Mouse (Mus musculus): ENCODE results near the gene Rapgef1. TPM values are rescaled to one million over a fixed set of nuclear protein-coding genes. Genes with fewer than 3 reads are reported as not detected.

Rapgef1 gene
- total RNA-seq, 1 experiment = 48.5 TPM

DNA sequence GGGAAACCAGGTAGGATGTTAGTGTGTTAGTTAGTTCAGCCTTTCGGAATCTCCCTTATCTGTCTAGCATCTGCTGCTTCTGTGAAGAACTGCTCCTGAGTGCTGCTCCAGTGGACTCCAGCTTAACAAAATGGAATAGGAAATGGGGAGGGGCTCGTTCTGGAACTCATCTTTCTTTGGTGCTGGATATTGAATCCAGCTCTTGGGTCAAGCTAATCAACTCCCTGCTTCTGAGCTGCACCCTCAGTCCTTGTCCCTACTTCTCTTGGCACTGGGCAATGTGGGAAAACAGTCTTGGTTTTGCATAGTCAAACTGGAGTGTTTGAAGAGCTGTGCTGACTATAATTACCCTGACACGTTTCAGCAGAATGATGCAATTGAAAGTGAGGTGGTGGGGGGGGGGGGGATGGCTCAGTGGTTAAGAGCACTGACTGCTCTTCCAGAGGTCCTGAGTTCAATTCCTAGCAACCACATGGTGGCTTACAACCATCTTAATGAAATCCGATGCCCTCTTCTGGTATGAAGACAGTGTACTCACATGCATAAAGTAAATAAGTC is 25.6 kb downstream of the Rapgef1 start:
- peaks cover 13 to 23% of the 10 kb centered on the region in 2 experiments; a peak in 3 of 4 replicates for H3K4me1 ChIP-seq (ENCODE audit: control insufficient read depth in 2 of 2, insufficient read depth in 2 of 2, low read length in 2 of 2, poor library complexity in 1 of 2)
- in situ Hi-C loops (cut with MboI; ENCODE audit: low sequenced_read_pairs in 2 of 2, unreplicated experiment in 2 of 2) = no loop called here
- H3K4me3 ChIP-seq (ENCODE audit: insufficient read depth in 1 of 2, low read depth in 1 of 2, low read length in 2 of 2, poor library complexity in 1 of 2, severe bottlenecking in 1 of 2) = 0 out of 4 replicates have a peak overlapping the region, but pooled peaks of 1 of the 2 experiments have one; percentile 10
- DNase-seq (ENCODE audit: low read depth, low spot score) = no peak
- peaks cover 3% of the 10 kb centered on the region for H3K36me3 ChIP-seq (ENCODE audit: control insufficient read depth, insufficient read depth, low read length, poor library complexity, severe bottlenecking)
- no peak for TF ChIP-seq CHD2 (IDR thresholded peaks at IDR 0.05; ENCODE audit: low read depth, low read length)
- no peak overlapping the region; the same call in 1 of the 2 replicates for H3K9ac ChIP-seq (ENCODE audit: insufficient read depth, low read depth, low read length, poor library complexity, severe bottlenecking)
- H3K9me3 ChIP-seq (ENCODE audit: control insufficient read depth, insufficient read depth, low read depth, low read length) = no peaks in the 10 kb centered on the region
- peak overlapping the region; percentile 13; the same call in 1 of the 2 replicates for H3K27ac ChIP-seq (ENCODE audit: insufficient read depth, low read depth, low read length, poor library complexity, severe bottlenecking)

DNA sequence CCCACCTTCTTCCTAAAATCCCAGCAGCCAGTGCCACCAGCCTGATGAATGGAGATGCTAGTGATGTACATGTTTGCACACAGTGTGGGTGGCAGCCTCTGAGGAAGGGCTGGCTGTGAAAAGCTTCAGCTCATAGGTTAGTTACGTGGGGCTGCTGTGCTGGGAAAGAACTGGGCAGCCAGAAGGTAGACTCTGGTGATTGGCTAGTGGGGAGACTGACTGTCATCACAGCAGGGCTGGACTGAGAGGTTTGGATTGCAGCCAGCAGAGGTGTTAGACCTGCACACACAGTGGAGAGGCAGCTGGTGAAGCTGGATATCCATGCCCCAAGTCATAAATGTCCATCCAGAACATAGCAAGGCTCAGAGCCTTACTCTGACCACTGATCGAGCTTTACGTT is 27.1 kb downstream of the Rapgef1 start:
- in situ Hi-C loops (cut with MboI; ENCODE audit: low sequenced_read_pairs in 2 of 2, unreplicated experiment in 2 of 2) = no loop called here
- no peak overlapping the region for H3K4me3 ChIP-seq (ENCODE audit: insufficient read depth in 1 of 2, low read depth in 1 of 2, low read length in 2 of 2, poor library complexity in 1 of 2, severe bottlenecking in 1 of 2)
- H3K4me1 ChIP-seq (ENCODE audit: control insufficient read depth in 2 of 2, insufficient read depth in 2 of 2, low read length in 2 of 2, poor library complexity in 1 of 2) = peaks cover 13 to 18% of the 10 kb centered on the region in 2 experiments; a peak in 3 of 4 replicates
- H3K9ac ChIP-seq (ENCODE audit: insufficient read depth, low read depth, low read length, poor library complexity, severe bottlenecking) = no peak overlapping the region
- H3K9me3 ChIP-seq (ENCODE audit: control insufficient read depth, insufficient read depth, low read depth, low read length) = no peaks in the 10 kb centered on the region
- H3K27ac ChIP-seq (ENCODE audit: insufficient read depth, low read depth, low read length, poor library complexity, severe bottlenecking) = no peak overlapping the region
- DNase-seq (ENCODE audit: low read depth, low spot score) = no peak
- no peak for TF ChIP-seq MAFK (IDR thresholded peaks at IDR 0.05; ENCODE audit: insufficient read depth, low read depth, low read length)
- TF ChIP-seq HCFC1 (IDR thresholded peaks at IDR 0.05; ENCODE audit: borderline replicate concordance, insufficient read depth, low read length) = no peak
- TF ChIP-seq CHD2 (IDR thresholded peaks at IDR 0.05; ENCODE audit: low read depth, low read length) = no peak
- no peak for TF ChIP-seq ZNF384 (IDR thresholded peaks at IDR 0.05; ENCODE audit: low read depth, low read length)
- TF ChIP-seq ZC3H11A (IDR thresholded peaks at IDR 0.05; ENCODE audit: borderline replicate concordance, low read depth, low read length) = no peak
- peaks cover 3% of the 10 kb centered on the region for H3K36me3 ChIP-seq (ENCODE audit: control insufficient read depth, insufficient read depth, low read length, poor library complexity, severe bottlenecking)

DNA sequence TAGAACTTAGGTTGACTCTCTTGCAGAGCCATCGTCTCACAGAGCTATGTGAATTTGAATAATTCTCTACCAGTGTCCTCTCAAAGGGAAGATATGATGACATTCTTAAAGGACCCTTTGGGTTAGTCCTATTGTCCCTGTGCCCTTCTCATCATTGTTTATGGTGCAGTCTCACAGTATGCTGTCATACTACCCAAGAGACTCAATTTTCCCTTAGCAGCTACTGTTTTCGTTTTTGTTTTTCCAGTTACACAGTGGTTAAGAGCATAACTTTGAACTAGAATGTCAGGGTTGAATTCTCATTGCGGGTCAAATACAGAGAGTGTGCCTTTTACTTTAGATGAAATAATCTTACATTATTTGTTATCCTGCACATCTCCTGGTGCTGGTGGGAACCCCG is 27.6 kb downstream of the Rapgef1 start:
- in situ Hi-C loops (cut with MboI; ENCODE audit: low sequenced_read_pairs in 2 of 2, unreplicated experiment in 2 of 2) = no loop called here
- Histone ChIP-seq H3K9me3 (ENCODE audit: control insufficient read depth, insufficient read depth, low read depth, low read length) (no peaks in the 10 kb centered on the region), H3K27ac (ENCODE audit: insufficient read depth, low read depth, low read length, poor library complexity, severe bottlenecking) (no peak overlapping the region), H3K36me3 (ENCODE audit: control insufficient read depth, insufficient read depth, low read length, poor library complexity, severe bottlenecking) (peaks cover 3% of the 10 kb centered on the region), H3K9ac (ENCODE audit: insufficient read depth, low read depth, low read length, poor library complexity, severe bottlenecking) (no peak overlapping the region), H3K4me3 (ENCODE audit: insufficient read depth in 1 of 2, low read depth in 1 of 2, low read length in 2 of 2, poor library complexity in 1 of 2, severe bottlenecking in 1 of 2) (no peak overlapping the region), H3K4me1 (ENCODE audit: control insufficient read depth in 2 of 2, insufficient read depth in 2 of 2, low read length in 2 of 2, poor library complexity in 1 of 2) (peaks cover 13 to 16% of the 10 kb centered on the region in 2 experiments; a peak in 3 of 4 replicates)
- no peak for DNase-seq (ENCODE audit: low read depth, low spot score)
- no peak for TF ChIP-seq MAFK (IDR thresholded peaks at IDR 0.05; ENCODE audit: insufficient read depth, low read depth, low read length)
- TF ChIP-seq ZC3H11A (IDR thresholded peaks at IDR 0.05; ENCODE audit: borderline replicate concordance, low read depth, low read length) = no peak
- no peak for TF ChIP-seq HCFC1 (IDR thresholded peaks at IDR 0.05; ENCODE audit: borderline replicate concordance, insufficient read depth, low read length)
- no peak for TF ChIP-seq ZNF384 (IDR thresholded peaks at IDR 0.05; ENCODE audit: low read depth, low read length)
- no peak for TF ChIP-seq CHD2 (IDR thresholded peaks at IDR 0.05; ENCODE audit: low read depth, low read length)

DNA sequence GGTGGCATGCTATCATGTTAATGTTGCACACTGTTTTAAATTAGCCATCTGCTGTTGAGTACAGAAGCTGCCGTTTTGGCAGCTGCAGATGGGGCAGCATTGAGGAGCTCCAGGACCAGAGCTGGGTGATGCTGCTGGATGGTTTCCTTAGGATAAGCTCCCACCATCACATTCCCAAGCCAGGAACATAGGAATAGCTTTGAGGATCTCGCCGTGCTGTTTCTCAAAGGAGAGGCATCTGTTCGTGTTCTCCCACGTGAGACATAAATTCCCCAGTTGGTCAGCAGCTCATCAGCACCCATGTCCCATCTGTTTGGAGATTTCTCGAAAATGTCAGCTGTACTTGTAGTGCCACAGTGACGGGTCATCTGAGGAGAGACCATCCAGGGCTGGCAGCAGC is 28.3 kb downstream of the Rapgef1 start:
- no peak for DNase-seq (ENCODE audit: low read depth, low spot score)
- Histone ChIP-seq H3K36me3 (ENCODE audit: control insufficient read depth, insufficient read depth, low read length, poor library complexity, severe bottlenecking) (peaks cover 3% of the 10 kb centered on the region), H3K9ac (ENCODE audit: insufficient read depth, low read depth, low read length, poor library complexity, severe bottlenecking) (no peak overlapping the region), H3K27ac (ENCODE audit: insufficient read depth, low read depth, low read length, poor library complexity, severe bottlenecking) (no peak overlapping the region), H3K4me1 (ENCODE audit: control insufficient read depth in 2 of 2, insufficient read depth in 2 of 2, low read length in 2 of 2, poor library complexity in 1 of 2) (peaks cover 11 to 12% of the 10 kb centered on the region in 2 experiments; a peak in 3 of 4 replicates), H3K4me3 (ENCODE audit: insufficient read depth in 1 of 2, low read depth in 1 of 2, low read length in 2 of 2, poor library complexity in 1 of 2, severe bottlenecking in 1 of 2) (no peak overlapping the region), H3K9me3 (ENCODE audit: control insufficient read depth, insufficient read depth, low read depth, low read length) (no peaks in the 10 kb centered on the region)
- in situ Hi-C loops (cut with MboI; ENCODE audit: low sequenced_read_pairs in 2 of 2, unreplicated experiment in 2 of 2) = no loop called here
- no peak for TF ChIP-seq CHD2 (IDR thresholded peaks at IDR 0.05; ENCODE audit: low read depth, low read length)
- no peak for TF ChIP-seq ZC3H11A (IDR thresholded peaks at IDR 0.05; ENCODE audit: borderline replicate concordance, low read depth, low read length)

Data from ES-E14 (cell line).